Mouse (Mus musculus): ENCODE measurements around the gene Ier5.

GRCm38 (mm10) chr1:155052761-155053166, 46.7 kb downstream of the Ier5 start:
- TF ChIP-seq ZNF384 (IDR thresholded peaks at IDR 0.05; ENCODE audit: low read depth, low read length): no peak
- TF ChIP-seq ZC3H11A (IDR thresholded peaks at IDR 0.05; ENCODE audit: borderline replicate concordance, low read depth, low read length): no peak
